Mouse (Mus musculus) T-helper 1 cell (primary cell): Measurements from ENCODE around the gene Dcun1d1.

ENCODE experiments used
- in situ Hi-C: fragments of 300-600 bp; cut with MboI, MseI; formaldehyde crosslinking; loops from one replicate; pipeline ENCODE4 v1.15.1; 2025; ENCODE audit warnings: high pct_unique_total_duplicates

Dcun1d1 gene

DNA sequence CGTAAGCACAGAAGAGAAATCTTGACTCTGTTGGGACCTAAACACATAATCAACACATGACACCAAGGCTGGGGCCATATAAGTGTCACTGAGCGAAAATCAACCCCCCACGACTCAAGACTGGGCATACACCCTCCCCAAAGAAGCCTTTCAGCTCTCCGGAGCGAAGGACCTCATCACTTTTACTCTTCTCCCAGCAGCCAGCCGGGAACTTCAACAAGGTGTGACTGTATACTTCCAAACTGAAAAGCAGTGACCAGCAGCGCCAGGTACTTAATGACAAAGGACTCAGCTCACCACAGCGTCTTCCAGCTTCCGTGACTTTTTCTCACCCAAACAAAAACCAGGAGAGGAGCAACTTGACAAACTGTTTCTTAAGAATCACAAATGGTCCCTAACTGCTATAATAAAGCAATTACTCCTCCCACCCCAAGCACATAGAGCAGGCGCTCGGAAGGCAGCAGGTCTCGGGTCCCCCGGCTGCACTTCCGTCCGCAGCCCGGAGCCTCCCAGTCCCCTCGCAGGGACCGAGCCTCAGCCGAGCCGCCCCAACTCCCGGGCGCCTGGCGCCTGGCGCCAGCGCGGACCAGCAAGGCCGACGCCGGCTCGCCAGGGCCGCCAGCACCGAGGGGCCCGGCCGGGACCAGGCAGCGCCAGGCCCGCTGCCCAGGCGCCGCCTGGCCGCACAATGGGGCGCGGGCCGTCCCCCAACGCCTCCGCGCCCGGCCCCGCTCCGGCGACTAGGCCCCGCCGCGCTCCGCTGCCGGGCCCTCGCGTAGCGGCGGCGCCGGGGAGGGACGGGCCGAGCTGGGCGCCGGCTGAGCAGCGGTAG, 5.1 kb downstream of the Dcun1d1 start:
- in situ Hi-C loops: loop anchor here (10.0 to 25.0 kb wide), 2 partner anchors 73 to 530 kb away; partner anchors contain the start of gene Mccc1

- in situ Hi-C loops: loop anchor here (10.0 to 25.0 kb wide), 2 partner anchors 73 to 531 kb away; partner anchors contain the start of gene Mccc1
These were observed 5.9 kb downstream of the Dcun1d1 start for GRCm38 (mm10) chr3:35931359-35931758.

GRCm38 (mm10) chr3:35929831-35930230, 7.4 kb downstream of the Dcun1d1 start:
- in situ Hi-C loops: loop anchor here (10.0 to 25.0 kb wide), 2 partner anchors 75 to 532 kb away; partner anchors contain the start of gene Mccc1

GRCm38 (mm10) chr3:35929406-35929805, 7.8 kb downstream of the Dcun1d1 start:
- in situ Hi-C loops: loop anchor here (25.0 kb wide), 1 partner anchor 533 kb away; no protein-coding TSS in a partner anchor

GRCm38 (mm10) chr3:35925852-35926251, 11.4 kb downstream of the Dcun1d1 start:
- in situ Hi-C loops: loop anchor here (25.0 kb wide), 1 partner anchor 536 kb away; no protein-coding TSS in a partner anchor

- in situ Hi-C loops: no loop called here
These were observed 13.2 kb downstream of the Dcun1d1 start for GRCm38 (mm10) chr3:35924007-35924406.

DNA sequence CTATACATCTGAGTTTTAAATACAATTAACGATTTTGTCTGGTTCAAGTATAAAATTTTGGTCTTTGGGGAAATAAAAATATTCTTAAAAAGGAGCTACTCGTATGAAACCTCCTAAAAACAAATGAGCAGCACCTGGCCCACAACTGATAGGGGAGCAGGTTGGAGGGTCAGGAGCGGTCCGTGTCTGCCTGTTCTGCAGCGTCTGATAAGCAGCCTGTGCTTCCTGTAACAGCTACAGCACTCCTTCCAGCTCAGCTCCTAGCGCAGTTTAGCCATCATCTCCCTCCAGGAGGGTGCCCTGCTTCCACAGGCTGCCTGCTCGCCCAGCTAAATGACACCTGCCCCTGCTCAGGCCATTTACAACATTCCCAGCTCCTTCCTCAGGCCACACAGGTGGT, 13.8 kb downstream of the Dcun1d1 start:
- in situ Hi-C loops: no loop called here

DNA sequence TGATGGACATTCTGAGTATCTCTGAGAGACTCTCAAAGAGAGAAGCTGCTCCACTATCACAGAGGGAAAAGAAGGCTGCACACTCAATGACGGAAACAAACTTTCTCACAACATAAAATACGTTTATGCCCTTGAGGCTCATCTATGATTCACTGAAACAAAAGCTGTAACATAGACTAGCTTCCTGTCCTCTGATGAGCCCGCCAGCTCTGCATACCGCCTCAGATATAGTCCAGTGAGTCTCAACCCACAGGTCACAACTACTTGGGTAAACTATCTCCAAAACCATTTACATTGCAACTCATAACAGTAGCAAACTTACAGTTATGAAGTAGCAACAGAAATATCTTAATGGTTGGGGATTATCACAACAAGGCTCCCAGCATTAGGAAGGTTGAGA, 14.7 kb downstream of the Dcun1d1 start:
- in situ Hi-C loops: no loop called here

DNA sequence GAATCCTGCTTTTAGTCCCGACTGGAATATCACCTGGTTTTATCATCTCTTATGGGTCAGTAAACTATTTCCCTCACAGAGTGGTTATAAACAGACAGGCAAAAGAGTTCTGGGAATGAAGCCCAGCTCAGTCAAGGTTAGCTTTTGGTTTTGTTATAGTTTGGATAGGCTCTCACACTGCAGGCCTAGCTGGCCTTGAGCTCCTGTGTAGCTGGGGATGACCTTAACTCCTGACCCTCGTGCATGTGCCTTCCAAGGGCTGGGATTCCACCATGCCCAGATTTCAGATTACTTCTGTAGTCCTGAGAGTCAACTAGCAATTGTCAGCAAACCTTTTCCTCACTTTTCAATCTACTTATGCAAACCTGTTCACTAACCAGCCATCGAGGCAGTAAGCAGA, 19.0 kb downstream of the Dcun1d1 start:
- in situ Hi-C loops: no loop called here

- in situ Hi-C loops: no loop called here
These were observed 28.1 kb downstream of the Dcun1d1 start for GRCm38 (mm10) chr3:35908982-35909680.

GRCm38 (mm10) chr3:35900555-35901204, 36.6 kb downstream of the Dcun1d1 start:
- in situ Hi-C loops: no loop called here

DNA sequence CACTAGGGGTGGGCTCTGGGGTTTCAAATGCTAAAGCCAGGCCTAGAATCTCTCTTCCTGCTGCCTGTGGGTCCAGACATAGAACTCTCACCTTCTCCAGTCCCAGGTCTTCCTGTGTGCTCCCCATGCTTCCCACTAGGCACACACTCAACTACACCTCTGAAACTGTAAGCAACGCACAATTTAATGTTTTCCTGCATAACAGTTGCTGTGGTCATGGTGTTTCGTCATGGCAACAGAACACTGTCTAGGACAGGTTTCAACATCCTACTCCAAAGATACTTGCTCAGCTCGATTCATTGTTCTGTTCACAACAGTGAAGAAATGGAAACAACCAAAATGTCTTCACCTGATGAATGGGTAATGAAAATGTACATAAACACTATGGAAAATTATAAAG, 38.1 kb downstream of the Dcun1d1 start:
- in situ Hi-C loops: no loop called here

DNA sequence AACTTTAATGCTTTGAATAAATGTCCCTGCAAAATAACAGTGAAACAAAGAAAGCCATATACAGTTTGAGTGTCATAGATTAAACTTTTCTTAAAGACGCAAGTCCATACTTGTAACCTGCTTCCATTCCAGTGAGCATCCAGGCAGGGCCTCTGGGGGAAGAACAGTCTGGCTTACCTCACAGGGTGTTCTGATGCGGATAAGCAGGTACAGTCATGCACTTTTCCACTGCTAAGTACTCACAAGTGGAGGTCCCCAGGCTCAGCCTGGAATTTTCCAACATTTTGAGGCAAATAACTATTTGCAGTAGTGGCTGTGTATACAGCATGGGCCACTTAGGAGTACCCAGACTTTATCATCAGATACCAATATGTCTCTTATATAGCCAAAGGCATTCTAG, 39.3 kb downstream of the Dcun1d1 start:
- in situ Hi-C loops: no loop called here

- in situ Hi-C loops: no loop called here
These were observed 44.1 kb downstream of the Dcun1d1 start for GRCm38 (mm10) chr3:35893156-35893555.

DNA sequence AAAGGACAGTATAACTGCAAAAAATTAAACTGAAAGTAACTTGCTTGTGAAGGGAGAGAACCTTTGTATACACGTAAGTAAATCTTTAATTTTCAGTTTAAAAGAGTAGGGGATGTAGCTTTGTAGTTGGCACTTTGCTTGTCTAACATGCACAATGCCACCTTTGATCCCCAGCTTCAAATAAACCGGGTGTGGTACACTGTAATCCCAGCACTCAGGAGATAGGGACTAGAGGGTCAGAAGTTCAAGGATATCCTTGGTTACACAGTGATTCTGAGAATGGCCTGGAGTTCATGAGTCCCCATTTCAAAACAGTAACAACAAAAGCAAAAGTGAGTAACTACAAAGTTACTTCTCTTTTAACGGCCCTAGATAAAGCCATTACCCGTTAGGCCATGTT, 46.1 kb downstream of the Dcun1d1 start:
- in situ Hi-C loops: no loop called here

- in situ Hi-C loops: loop anchor here (5.0 kb wide), 1 partner anchor 197 kb away; no protein-coding TSS in a partner anchor
These were observed 47.7 kb downstream of the Dcun1d1 start for GRCm38 (mm10) chr3:35889531-35889930.

DNA sequence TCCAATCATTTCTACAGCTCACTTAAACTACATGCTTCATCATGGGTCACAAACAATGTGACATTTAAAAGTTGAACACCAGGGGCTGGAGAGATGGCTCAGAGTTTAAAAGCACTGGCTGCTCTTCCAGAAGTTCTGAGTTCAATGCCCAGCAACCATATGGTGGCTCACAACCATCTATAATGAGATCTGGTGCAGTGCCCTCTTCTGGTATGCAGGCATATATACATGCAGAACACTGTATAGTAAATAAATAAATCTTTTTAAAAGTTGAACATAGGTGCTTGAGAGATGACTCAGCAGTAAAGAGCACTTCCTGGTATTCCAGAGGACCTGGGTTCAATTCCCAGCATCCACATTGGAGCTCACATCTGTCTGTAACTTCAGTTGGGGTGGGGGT, 54.0 kb downstream of the Dcun1d1 start:
- in situ Hi-C loops: no loop called here

DNA sequence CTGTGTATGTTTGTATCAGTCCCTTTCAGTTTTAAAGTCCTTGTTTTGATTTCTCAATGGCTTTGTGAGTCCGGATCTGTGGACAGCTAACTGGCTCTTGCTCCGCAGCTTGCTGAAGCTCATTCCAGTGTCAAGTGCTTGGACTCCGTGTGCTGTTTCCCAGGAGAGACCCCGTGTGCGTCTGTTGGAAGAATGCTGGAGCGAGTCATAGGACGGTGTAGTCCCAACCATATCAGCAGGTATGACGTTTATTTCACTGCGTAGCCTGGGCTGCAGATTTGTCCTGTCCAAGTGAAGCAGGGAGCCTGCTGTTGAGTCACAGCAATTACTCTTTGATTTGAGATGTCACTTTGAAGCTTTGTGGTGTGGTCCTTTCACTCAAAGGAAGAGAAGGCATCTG, 87.9 kb downstream of the Dcun1d1 start:
- in situ Hi-C loops: no loop called here
